Mouse (Mus musculus) CH12.LX (cell line): ENCODE results near the gene Trim41.

Experiments used
- CTCF ChIP-seq, 2 experiments: IDR thresholded peaks in 1 of 2; conservative IDR thresholded peaks in 1 of 2; 2 replicates each; pipeline ENCODE4 v1.5.1; 2011 to 2012; ENCODE audit warnings: low read depth in 2 of 2, low read length in 2 of 2, improper control_type of control experiment in 1 of 2, inconsistent platforms in 1 of 2, mild to moderate bottlenecking in 1 of 2, moderate library complexity in 1 of 2
- E2F4 ChIP-seq: IDR thresholded peaks from 2 replicates; pipeline ENCODE4 v1.6.1; 2011; ENCODE audit warnings: low read depth, low read length, improper control_type of control experiment; ENCODE audit not compliant: insufficient replicate concordance
- EP300 ChIP-seq: IDR thresholded peaks from 2 replicates; pipeline ENCODE4 v1.6.1; 2011; ENCODE audit warnings: low read length, improper control_type of control experiment
- GABPA ChIP-seq: IDR thresholded peaks from 2 replicates; pipeline ENCODE4 v1.6.1; 2012; ENCODE audit warnings: low read depth, low read length, improper control_type of control experiment, inconsistent platforms; ENCODE audit not compliant: insufficient replicate concordance
- HCFC1 ChIP-seq: IDR thresholded peaks from 2 replicates; pipeline ENCODE4 v1.6.1; 2012; ENCODE audit warnings: low read depth, mild to moderate bottlenecking, inconsistent platforms, low read length, improper control_type of control experiment
- JUND ChIP-seq: conservative IDR thresholded peaks from 2 replicates; pipeline ENCODE4 v1.6.1; 2011; ENCODE audit warnings: low read depth, low read length, improper control_type of control experiment
- TBP ChIP-seq: conservative IDR thresholded peaks from 2 replicates; pipeline ENCODE4 v1.6.1; 2011; ENCODE audit warnings: low read depth, low read length, improper control_type of control experiment
- USF1 ChIP-seq: IDR thresholded peaks from 2 replicates; pipeline ENCODE4 v1.6.1; 2014; ENCODE audit warnings: low read depth, mild to moderate bottlenecking, inconsistent platforms, low read length, improper control_type of control experiment
- ZNF384 ChIP-seq: IDR thresholded peaks from 2 replicates; pipeline ENCODE4 v1.6.1; 2012; ENCODE audit warnings: low read depth, low read length, improper control_type of control experiment, inconsistent platforms

DNA sequence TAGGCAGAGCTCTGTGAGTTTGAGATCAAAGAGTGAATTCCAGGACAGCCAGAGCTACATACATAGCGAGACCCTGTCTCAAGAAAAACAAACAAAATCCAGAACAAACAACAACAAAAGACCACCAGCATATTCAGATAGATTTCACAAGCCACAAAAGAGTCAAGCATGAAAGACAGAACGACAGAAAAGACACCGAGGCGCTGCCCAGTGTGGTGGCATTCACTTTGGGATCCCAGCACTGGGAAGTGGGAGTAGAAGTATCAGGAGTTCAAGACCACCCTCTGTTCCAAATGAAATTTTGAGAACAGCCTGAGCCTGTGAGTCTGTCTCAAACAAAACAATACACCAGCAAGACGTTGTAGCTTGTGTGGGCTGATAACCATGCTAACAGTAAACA, 29.7 kb upstream of the Trim41 start:
- TF ChIP-seq EP300 = no peak
- no peak for TF ChIP-seq CTCF (conservative IDR thresholded peaks at IDR 0.05 in 1 of 2, IDR thresholded peaks at IDR 0.05 in 1 of 2; ENCODE audit: low read depth in 2 of 2, low read length in 2 of 2)
- TF ChIP-seq GABPA = no peak
- TF ChIP-seq ZNF384 = no peak
- no peak for TF ChIP-seq JUND
- TF ChIP-seq TBP = no peak
- TF ChIP-seq E2F4 = no peak
- no peak for TF ChIP-seq USF1
- TF ChIP-seq HCFC1 = no peak
